Mouse (Mus musculus) spleen, adult 2 months (tissue): ENCODE results near the gene Map3k9.

Experiments used
- CTCF ChIP-seq: fragments of 200-500 bp; IDR thresholded peaks from 2 replicates; pipeline ENCODE4 v1.5.1; 2011; ENCODE audit warnings: mild to moderate bottlenecking, inconsistent platforms; ENCODE audit not compliant: insufficient read depth, insufficient read length, insufficient replicate concordance; ENCODE audit errors: extremely low read depth
- POLR2A ChIP-seq: fragments of 200-500 bp; IDR thresholded peaks from 2 replicates; pipeline ENCODE4 v1.6.1; 2011; ENCODE audit warnings: low read depth, low read length, inconsistent platforms

DNA sequence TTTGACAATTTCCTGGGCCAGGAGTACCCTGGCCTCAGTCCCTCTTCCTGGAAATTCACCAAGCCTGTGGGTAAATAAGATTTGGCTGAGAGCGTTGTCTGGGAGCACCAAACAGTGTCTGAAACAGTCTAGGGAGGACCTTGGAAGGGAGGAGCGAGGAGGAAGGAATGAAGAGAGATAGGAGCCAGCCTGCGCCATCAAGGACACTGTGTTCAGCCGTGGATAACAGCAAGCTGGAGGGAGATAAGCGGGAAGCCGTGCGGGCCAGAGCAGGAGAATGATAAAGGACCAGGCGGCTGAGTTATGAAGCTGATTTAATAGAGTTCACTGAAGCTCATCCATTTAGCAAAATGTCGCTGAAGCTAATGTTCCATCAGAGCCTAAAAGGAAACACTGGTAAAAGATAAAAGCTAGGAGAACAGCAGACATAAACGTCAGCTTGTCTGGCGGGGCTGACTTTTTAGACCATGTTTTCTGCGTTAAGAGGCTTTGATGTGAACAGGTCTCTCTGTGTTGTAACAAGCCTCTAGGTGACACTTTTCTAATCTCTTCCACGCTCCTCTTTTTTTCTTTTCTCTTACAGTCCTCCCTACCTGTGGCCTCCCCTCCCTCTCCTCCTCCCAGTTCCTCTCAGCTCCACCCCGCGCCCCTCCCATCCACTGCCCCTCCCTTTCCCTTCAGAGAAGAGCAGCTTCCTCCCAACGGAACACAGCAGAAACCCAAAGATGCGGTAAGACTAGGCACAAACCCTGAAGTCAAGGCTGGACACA, 26.0 kb upstream of the Map3k9 start:
- TF ChIP-seq CTCF (no peak), POLR2A (no peak)
